Mouse (Mus musculus) small intestine, adult 10 weeks (tissue): ENCODE results near the gene Crygs. TPM values are rescaled to one million over a fixed set of nuclear protein-coding genes. Genes with fewer than 3 reads are reported as not detected.

Experiments
- polyA plus RNA-seq: library from polyadenylated mRNA; stranded (reverse); fragments of 350-450 nt; fragmentation: Illumina TruSeq; extraction: RNeasy Lipid Tissue Mini Kit (QIAGEN cat#74804); gene quantifications from one replicate; pipeline ENCODE4 v1.2.3, GENCODE M21; 2014; ENCODE audit warnings: low replicate concordance

The Crygs gene
- polyA plus RNA-seq: not detected

DNA sequence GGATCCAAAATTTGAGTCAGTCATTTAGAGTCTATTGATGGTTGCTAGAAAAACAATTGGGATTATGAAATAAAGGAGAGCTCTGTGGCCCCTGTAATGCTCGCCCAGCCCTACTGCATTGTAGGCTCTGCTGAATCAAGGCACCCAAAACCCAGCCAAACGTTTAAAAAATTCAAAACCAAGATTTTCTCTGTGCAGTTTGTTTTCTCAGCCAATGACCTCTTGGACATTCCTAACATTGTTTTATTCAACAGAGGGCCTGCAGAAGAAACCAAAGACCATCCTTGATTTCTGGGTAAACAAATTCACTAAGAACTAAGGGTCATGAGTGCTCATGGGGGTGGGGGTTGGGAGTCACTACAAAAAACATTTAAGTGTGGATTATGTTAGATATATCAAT, at the start of gene Crygs:
Crygs (minus strand) TSS at position 101 of the 400 bp plus-strand sequence.

DNA sequence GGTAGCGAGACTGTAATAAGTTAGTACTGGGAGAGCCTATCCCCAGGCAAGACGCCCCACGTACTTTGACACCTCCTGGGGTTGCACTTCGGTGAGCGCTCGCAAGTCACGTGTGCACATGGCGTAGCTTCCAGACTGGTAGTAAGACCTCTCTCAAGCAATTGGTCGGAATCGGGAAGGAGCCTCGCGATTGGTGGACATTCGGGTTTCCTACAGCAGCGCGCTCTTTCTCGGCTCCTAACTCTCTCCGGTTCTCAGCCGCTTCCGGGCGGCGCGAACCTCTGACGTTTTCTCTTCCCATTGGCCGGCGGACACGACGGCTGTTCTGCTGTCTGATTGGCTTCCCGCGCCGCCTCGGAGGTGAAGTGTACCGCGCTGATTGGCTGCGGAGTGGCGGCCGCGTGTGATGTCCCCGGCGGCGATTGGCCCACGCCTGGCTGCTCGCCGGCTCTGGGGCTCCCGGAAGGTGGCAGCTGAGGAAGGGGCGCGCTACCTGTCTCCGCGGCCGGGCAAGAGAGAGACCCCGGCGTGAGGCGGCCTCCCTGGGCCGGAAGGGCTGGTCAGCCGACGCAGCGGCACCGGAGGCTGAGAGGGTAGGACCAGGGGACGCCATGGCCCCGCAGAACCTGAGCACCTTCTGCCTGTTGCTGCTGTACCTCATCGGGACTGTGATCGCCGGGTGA, 46.2 kb upstream of the Crygs start, which contains the start of the genes Tbccd1 and Dnajb11:
Tbccd1 (minus strand) TSS at position 239 of the 683 bp plus-strand sequence.
Dnajb11 (plus strand) TSS at position 415 of the 683 bp plus-strand sequence.

Other genes starting within 250 kb of the Crygs start
- 0.59 TPM for gene Dgkg, start 154.4 kb downstream of the Crygs start, polyA plus RNA-seq
- 11.0 TPM for gene Tbccd1, start 46.1 kb upstream of the Crygs start, polyA plus RNA-seq
- 51.6 TPM for gene Dnajb11, start 46.3 kb upstream of the Crygs start, polyA plus RNA-seq
- gene Ahsg, start 79.7 kb upstream of the Crygs start, polyA plus RNA-seq: not detected
- gene Fetub, start 106.8 kb upstream of the Crygs start, polyA plus RNA-seq: not detected
- not detected for gene Hrg, start 139.5 kb upstream of the Crygs start, polyA plus RNA-seq
- not detected for gene Kng2, start 217.9 kb upstream of the Crygs start, polyA plus RNA-seq
- gene Kng1, start 246.3 kb upstream of the Crygs start, polyA plus RNA-seq: not detected